Mouse (Mus musculus) forebrain, embryonic 10.5 days (tissue): ENCODE results near the gene Egfl7. TPM values are rescaled to one million over a fixed set of nuclear protein-coding genes. Genes with fewer than 3 reads are reported as not detected.
A peak's percentile ranks its signal among the peaks of the same experiment; 100 is the strongest.

Source experiments
- DNase-seq: peaks from one replicate; pipeline ENCODE4 v3.0.0-alpha.2; 2017; ENCODE audit warnings: low spot score; ENCODE audit errors: extremely low spot score
- H3K27ac ChIP-seq: fragments of 300-500 bp; sonication (generic); 2 replicates; pipeline ENCODE4 v1.5.1; 2016; ENCODE audit warnings: mild to moderate bottlenecking
- H3K27me3 ChIP-seq: fragments of 300-500 bp; sonication (generic); 2 replicates; pipeline ENCODE4 v1.6.1; 2016; ENCODE audit warnings: mild to moderate bottlenecking; ENCODE audit not compliant: poor library complexity, severe bottlenecking
- H3K36me3 ChIP-seq: fragments of 300-500 bp; sonication (generic); replicated peaks from 2 replicates; pipeline ENCODE4 v1.6.1; 2016; ENCODE audit warnings: mild to moderate bottlenecking, moderate library complexity
- H3K4me1 ChIP-seq: fragments of 300-500 bp; sonication (generic); 2 replicates; pipeline ENCODE4 v1.6.1; 2016
- H3K4me3 ChIP-seq: fragments of 300-500 bp; sonication (generic); 2 replicates; pipeline ENCODE4 v1.5.1; 2016; ENCODE audit warnings: mild to moderate bottlenecking, moderate library complexity
- H3K9me3 ChIP-seq: fragments of 300-500 bp; sonication (generic); 2 replicates; pipeline ENCODE4 v1.6.1; 2016; ENCODE audit warnings: mild to moderate bottlenecking, moderate library complexity
- WGBS: fragments of 180-500 bp; shearing (Covaris S2); methylation state at CpG from one replicate; pipeline ENCODE4 v1.1.7; 2016; 5-methylcytosine and 5-hydroxymethylcytosine counted together
- polyA plus RNA-seq: library from polyadenylated mRNA; unstranded; fragments of >200 nt; fragmentation: Nextera tagmentation; extraction: Ambion mirVana; gene quantifications from 2 replicates; pipeline ENCODE4 v1.2.1, GENCODE M21; 2016

Egfl7 gene
- polyA plus RNA-seq, 1 experiment from 2014 or later, result 89.9 TPM

DNA sequence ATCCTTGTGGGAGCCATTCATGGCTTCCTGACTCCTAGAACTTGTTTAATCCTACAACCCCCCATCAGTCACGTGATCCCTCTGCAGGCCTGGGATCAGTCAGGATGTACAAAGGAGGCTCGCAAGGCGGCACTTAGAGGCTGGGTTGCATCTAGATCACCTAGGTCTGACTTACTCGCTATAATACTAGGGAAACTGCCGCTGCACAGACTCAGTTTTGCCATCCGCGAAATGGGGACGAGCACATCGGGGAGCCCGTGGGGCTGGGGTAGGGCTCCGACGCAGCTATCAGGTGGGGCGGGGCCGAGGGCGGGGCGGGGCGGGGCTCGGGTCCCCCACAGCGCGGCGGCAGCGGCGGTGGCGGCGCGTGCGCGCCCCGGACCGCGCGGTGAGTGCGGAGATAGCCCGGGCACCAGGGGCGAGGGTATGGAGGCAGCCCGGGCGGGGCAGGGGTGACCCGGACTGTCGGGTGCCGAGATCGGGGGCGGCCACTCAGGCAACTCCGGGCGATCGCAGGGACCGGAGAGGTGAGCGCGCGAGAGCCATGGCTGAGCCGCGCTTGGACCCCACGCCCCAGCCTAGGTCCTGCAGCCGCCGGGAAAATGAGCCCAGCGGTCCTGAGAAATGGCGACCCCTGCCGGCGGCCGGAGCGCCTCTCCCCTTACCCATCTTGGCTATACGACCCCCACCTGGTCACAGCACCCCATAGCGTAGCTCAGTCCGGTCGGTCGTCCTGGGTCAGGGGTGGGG, 6.7 kb downstream of the Egfl7 start, which contains the start of gene Gm20532:
TSS of gene Gm20532 (plus strand) at position 346 of the 750 bp plus-strand sequence.
- DNase-seq, result peak; percentile 86
- Histone ChIP-seq H3K4me1 (peaks cover 38% of the 10 kb centered on the region), H3K27ac (peak within 1 kb of the TSS; percentile 88), H3K36me3 (peaks cover 3% of the 10 kb centered on the region; the same call in 1 of the 2 replicates), H3K9me3 (no peaks in the 10 kb centered on the region), H3K4me3 (peak within 1 kb of the TSS; percentile 66), H3K27me3 (peaks cover 9% of the 10 kb centered on the region; the same call in 1 of the 2 replicates)
- WGBS, result under 1% methylated on average over 65 of the region's 65 CpGs

DNA sequence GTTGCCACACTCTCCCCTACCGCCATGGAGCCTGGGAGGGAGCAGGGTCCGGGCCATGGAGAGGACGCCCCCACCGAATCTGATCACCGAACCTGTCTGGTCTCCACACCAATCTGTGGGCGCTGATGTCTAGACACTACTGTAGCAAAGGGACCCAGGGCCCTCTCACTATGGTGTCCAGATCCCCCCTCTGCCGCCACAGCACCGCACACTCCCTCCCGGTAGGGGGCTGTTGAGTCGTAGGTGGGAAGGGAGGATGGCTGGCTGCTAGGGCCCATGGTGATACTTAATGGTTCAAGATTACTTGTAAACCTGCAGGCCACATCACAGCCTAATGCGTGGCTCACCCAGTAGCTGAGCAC, 7.2 kb downstream of the Egfl7 start:
- Histone ChIP-seq H3K4me1 (peaks cover 38% of the 10 kb centered on the region), H3K36me3 (peaks cover 3% of the 10 kb centered on the region; the same call in 1 of the 2 replicates), H3K27me3 (peaks cover 9% of the 10 kb centered on the region; the same call in 1 of the 2 replicates), H3K9me3 (no peaks in the 10 kb centered on the region), H3K4me3 (peak overlapping the region; percentile 66), H3K27ac (peak overlapping the region; percentile 88)
- 5% methylated on average over 11 of the region's 11 CpGs for WGBS
- no peak for DNase-seq

- no peak for DNase-seq
- WGBS, result 46% methylated on average over 4 of the region's 4 CpGs
- Histone ChIP-seq H3K27ac (peak overlapping the region; percentile 40; the same call in 1 of the 2 replicates), H3K27me3 (peaks cover 9% of the 10 kb centered on the region; the same call in 1 of the 2 replicates), H3K4me3 (peak overlapping the region; percentile 66; the same call in 1 of the 2 replicates), H3K4me1 (peaks cover 35% of the 10 kb centered on the region), H3K9me3 (no peaks in the 10 kb centered on the region), H3K36me3 (peaks cover 7% of the 10 kb centered on the region; the same call in 1 of the 2 replicates)
Measured at GRCm38 (mm10) chr2:26588573-26588972, 8.8 kb downstream of the Egfl7 start.

DNA sequence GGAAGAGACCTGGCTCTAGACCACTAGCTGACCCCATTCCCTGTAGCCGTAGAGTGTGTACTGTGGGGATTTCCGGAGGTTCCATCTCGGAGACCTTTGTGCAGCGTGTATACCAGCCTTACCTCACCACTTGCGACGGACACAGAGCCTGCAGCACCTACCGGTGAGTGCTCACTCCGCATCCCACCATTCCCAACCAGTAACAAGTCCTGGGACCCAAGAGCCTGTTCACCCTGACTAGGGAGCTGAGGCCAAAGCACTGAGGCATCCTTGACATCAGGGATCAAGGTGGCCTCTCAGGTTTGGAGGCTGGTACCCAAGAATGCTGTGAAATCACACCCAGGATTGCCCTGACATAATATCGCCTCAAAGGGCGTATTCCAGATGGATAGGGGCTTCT, 9.5 kb downstream of the Egfl7 start:
- peaks cover 10% of the 10 kb centered on the region; the same call in 1 of the 2 replicates for H3K36me3 ChIP-seq
- WGBS, result 92% methylated on average over 10 of the region's 10 CpGs

GRCm38 (mm10) chr2:26590282-26590681, 10.5 kb downstream of the Egfl7 start:
- Histone ChIP-seq H3K27ac (no peak overlapping the region), H3K27me3 (peaks cover 5% of the 10 kb centered on the region; the same call in 1 of the 2 replicates), H3K36me3 (peaks cover 16% of the 10 kb centered on the region; the same call in 1 of the 2 replicates), H3K4me3 (no peak overlapping the region), H3K9me3 (no peaks in the 10 kb centered on the region), H3K4me1 (peaks cover 33% of the 10 kb centered on the region)
- 94% methylated on average over 7 of the region's 7 CpGs for WGBS
- no peak for DNase-seq

More for the DNA sequence above, 9.5 kb downstream of the Egfl7 start:
- no peaks in the 10 kb centered on the region for H3K9me3 ChIP-seq
- no peak overlapping the region for H3K27ac ChIP-seq
- peaks cover 9% of the 10 kb centered on the region; the same call in 1 of the 2 replicates for H3K27me3 ChIP-seq
- H3K4me3 ChIP-seq, result no peak overlapping the region
- peaks cover 33% of the 10 kb centered on the region for H3K4me1 ChIP-seq
- DNase-seq, result no peak

DNA sequence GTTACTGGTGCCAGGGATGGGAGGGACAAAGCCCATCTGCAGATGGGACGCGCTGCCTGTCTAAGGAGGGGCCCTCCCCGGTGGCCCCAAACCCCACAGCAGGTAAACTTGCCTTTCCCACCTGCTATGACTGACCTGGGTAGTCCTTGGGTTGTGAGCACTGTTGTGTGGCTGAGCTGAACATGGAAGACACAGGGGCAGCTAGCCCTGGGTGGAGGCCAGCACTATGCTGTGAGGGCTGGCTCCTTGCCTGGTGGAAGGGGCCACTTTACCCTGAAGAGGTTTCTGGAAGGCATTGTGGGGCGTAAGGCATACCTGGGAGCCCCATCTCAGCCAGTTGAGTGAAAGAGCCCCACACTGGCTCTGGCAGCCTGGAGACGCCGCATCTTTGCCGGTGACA, 11.1 kb downstream of the Egfl7 start:
- no peak overlapping the region for H3K27ac ChIP-seq
- 95% methylated on average over 7 of the region's 7 CpGs for WGBS
- H3K36me3 ChIP-seq, result peaks cover 16% of the 10 kb centered on the region; the same call in 1 of the 2 replicates
- peaks cover 33% of the 10 kb centered on the region for H3K4me1 ChIP-seq
- no peaks in the 10 kb centered on the region for H3K27me3 ChIP-seq
- no peak overlapping the region for H3K4me3 ChIP-seq
- DNase-seq, result no peak
- no peaks in the 10 kb centered on the region for H3K9me3 ChIP-seq

- H3K27ac ChIP-seq, result no peak overlapping the region
- 91% methylated on average over 12 of the region's 12 CpGs for WGBS
- DNase-seq, result no peak
- H3K36me3 ChIP-seq, result peaks cover 16% of the 10 kb centered on the region; the same call in 1 of the 2 replicates
- H3K27me3 ChIP-seq, result no peaks in the 10 kb centered on the region
- peaks cover 29% of the 10 kb centered on the region for H3K4me1 ChIP-seq
- no peak overlapping the region for H3K4me3 ChIP-seq
- no peaks in the 10 kb centered on the region for H3K9me3 ChIP-seq
Measured at GRCm38 (mm10) chr2:26591416-26591815, 11.6 kb downstream of the Egfl7 start.

DNA sequence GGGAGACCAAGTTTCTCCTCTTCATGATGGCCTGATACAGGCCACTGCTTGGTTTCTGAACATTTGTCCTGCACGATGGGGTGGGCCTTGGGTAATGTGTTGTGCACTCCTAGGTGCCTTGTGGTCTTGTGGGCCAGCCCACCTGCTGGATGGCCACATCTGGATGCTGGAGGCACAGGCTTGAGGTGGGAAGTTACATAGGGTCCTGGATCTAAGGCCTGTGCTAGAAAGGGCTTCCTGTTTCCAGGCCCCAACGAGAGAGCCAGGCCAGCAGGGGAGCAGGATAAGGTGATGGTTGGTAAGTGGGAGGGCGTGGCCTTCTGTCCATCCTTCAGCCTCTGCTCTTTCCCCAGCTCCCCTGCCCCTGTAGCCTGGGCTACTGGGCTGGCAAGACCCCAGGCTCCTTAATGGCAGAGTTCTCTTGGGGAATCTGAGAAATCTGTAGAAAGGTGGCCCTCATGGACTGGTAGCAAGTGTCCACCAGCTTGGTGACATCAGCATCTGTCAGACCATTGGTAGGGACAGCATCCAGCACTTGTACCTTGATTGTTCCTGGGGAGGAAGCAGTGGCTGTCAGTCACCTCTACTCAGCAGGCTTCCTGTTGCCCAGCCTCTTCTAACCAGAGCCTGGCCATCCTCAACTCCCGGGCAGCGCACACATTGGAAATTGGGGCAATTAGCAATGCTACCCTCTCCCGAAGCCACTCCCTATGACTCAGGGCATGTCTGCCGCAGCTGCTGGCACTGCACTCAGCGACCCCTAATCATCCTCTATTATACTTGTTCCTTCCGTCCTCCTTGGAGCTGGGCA, 13.6 kb downstream of the Egfl7 start:
- no peaks in the 10 kb centered on the region for H3K27me3 ChIP-seq
- 84% methylated on average over 9 of the region's 9 CpGs for WGBS
- H3K4me3 ChIP-seq, result no peak overlapping the region
- no peak overlapping the region for H3K27ac ChIP-seq
- H3K36me3 ChIP-seq, result peaks cover 16% of the 10 kb centered on the region; the same call in 1 of the 2 replicates
- H3K4me1 ChIP-seq, result peaks cover 10% of the 10 kb centered on the region
- H3K9me3 ChIP-seq, result no peaks in the 10 kb centered on the region
- no peak for DNase-seq

GRCm38 (mm10) chr2:26594022-26594346, 14.2 kb downstream of the Egfl7 start:
- Histone ChIP-seq H3K4me1 (peaks cover 4% of the 10 kb centered on the region; the same call in 1 of the 2 replicates), H3K36me3 (peaks cover 16% of the 10 kb centered on the region; the same call in 1 of the 2 replicates), H3K9me3 (no peaks in the 10 kb centered on the region), H3K4me3 (no peak overlapping the region), H3K27ac (no peak overlapping the region), H3K27me3 (no peaks in the 10 kb centered on the region)
- WGBS, result 77% methylated on average over 9 of the region's 9 CpGs
- no peak for DNase-seq

DNA sequence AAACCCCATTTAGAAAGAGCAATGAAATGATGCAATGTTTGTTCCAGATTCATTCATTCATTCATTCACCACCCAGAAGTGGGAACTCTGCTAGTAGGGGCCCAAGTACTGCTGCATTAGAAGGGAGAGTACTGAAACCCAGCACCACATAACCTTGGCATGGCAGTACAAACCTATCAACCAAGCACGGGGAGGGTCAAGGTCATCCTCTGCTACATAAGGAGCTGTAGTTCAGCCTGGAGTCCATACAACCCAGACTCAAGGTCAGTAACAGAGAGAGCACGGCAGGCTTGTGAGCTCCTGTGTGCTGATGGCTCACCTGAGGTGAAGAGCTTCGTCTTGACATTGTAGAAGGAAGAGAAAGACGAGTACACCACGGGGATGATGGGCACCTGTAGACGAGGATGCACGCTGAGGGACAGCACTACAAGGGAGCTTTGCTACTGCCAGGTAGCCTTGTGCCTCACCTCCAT, 14.7 kb downstream of the Egfl7 start:
- H3K4me3 ChIP-seq, result no peak overlapping the region
- peaks cover 16% of the 10 kb centered on the region; the same call in 1 of the 2 replicates for H3K36me3 ChIP-seq
- H3K27me3 ChIP-seq, result no peaks in the 10 kb centered on the region
- no peak overlapping the region for H3K27ac ChIP-seq
- DNase-seq, result no peak
- no peaks in the 10 kb centered on the region for H3K4me1 ChIP-seq
- H3K9me3 ChIP-seq, result no peaks in the 10 kb centered on the region
- 92% methylated on average over 7 of the region's 7 CpGs for WGBS

DNA sequence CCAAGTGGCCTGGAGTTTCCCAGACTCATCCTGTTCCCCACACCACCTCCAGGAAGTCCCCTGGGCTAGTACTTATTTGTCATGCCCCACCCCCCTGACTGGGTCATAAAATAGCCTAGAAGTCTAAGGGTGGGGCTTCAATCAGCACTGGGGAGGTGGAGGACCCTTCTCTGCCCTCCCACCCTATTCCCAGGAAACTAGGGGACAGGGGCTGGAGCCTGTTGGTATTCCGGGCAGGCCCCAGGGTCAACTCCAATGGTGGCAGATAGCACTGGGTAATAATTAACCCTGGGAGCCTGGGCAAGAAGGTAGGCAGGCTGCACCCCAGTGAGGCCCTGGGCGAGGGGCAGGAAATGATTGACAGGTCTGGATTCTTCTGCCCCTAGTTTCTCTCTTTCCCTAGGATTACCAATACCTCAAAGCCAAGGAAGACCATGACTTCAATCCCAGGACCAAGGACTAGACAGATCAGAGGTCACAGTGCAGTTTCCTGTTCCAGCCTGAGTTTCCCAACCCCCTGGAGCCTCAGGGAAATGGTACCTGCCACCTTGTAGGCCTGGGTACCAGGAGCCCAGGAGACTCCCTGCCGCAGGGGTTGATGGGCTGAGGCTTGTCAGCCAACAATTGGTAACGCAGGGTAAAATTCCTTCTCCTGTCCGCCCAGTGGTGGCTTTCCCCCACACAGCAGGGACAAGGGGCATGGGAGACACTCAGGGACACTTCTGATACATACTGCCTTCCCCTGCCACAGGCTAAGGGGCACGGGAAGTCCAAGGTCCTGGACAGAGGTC, 15.3 kb downstream of the Egfl7 start:
- 89% methylated on average over 6 of the region's 6 CpGs for WGBS
- H3K27ac ChIP-seq, result no peak overlapping the region
- H3K4me3 ChIP-seq, result no peak overlapping the region
- DNase-seq, result no peak
- H3K27me3 ChIP-seq, result no peaks in the 10 kb centered on the region
- H3K36me3 ChIP-seq, result peaks cover 16% of the 10 kb centered on the region; the same call in 1 of the 2 replicates
- H3K4me1 ChIP-seq, result no peaks in the 10 kb centered on the region
- H3K9me3 ChIP-seq, result no peaks in the 10 kb centered on the region
